Mouse (Mus musculus) G1E (cell line): ENCODE data around the gene Filip1.

ENCODE experiments used
- CTCF ChIP-seq: IDR thresholded peaks from 2 replicates; pipeline ENCODE4 v1.5.1; 2012; ENCODE audit warnings: low read depth, low read length, inconsistent platforms, mixed read lengths
- GATA1 ChIP-seq: IDR thresholded peaks from 2 replicates; pipeline ENCODE4 v1.6.1; 2012; ENCODE audit warnings: borderline replicate concordance, low read length, inconsistent platforms, mixed read lengths
- GATA2 ChIP-seq: IDR thresholded peaks from 2 replicates; pipeline ENCODE4 v1.6.1; 2012; ENCODE audit warnings: low read depth, low read length, inconsistent platforms, borderline replicate concordance
- POLR2AphosphoS5 ChIP-seq: IDR thresholded peaks from 2 replicates; pipeline ENCODE4 v1.6.1; 2012; ENCODE audit warnings: low read depth, low read length, inconsistent platforms; ENCODE audit not compliant: insufficient replicate concordance
- TAL1 ChIP-seq: conservative IDR thresholded peaks from 2 replicates; pipeline ENCODE4 v1.6.1; 2012; ENCODE audit warnings: low read depth, low read length, inconsistent platforms, mixed read lengths

DNA sequence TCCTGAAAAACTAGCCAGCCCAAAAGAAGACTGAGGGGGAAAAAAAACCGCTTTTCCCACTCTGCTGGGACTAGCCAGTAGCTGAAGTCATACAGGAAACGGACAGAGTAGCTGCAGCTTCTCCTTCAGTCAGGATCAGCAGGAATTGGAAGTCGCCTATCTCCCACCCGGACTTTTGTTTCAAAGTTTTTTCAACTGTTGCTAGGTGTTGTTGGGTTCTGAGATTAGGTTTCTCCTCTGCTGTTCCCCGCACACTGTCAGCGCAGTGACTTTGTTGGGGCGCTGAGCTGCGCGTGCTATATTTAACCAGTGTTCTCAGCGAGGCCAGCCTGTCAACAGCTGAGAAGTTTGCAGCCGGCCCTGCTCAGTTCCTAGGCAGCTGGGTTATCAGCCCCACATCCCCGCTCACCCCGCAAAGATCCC, 35.1 kb downstream of the Filip1 start:
- TF ChIP-seq CTCF = no peak
- no peak for TF ChIP-seq GATA1
- TF ChIP-seq TAL1 = no peak
- TF ChIP-seq GATA2 = no peak
- TF ChIP-seq POLR2AphosphoS5 = no peak
